Mouse (Mus musculus) gastrocnemius, postnatal 36 days (tissue): ENCODE data around the gene Shank2. TPM values are rescaled to one million over a fixed set of nuclear protein-coding genes. Genes with fewer than 3 reads are reported as not detected.

ENCODE experiments used
- DNase-seq, 2 experiments: peaks; one replicate each; pipeline ENCODE4 v3.0.0; 2022
- intact Hi-C: fragments of 180-260 bp; cut with DNase I; formaldehyde crosslinking; loops from one replicate; pipeline ENCODE4 v1.15.1; 2025
- long read RNA-seq, 2 experiments: library from polyadenylated mRNA; stranded (forward); transcript quantifications; one replicate each; pipeline ENCODE4 v2.0.0; 2021
- total RNA-seq, 2 experiments: library from RNA; stranded (reverse); gene quantifications; 2 replicates each; pipeline ENCODE4 v1.2.3; 2021

Shank2 gene
- total RNA-seq: under 1 TPM; 0.05 to 0.18 TPM
- long read RNA-seq, experiment 1: 0 reads
- long read RNA-seq, experiment 2: 0 reads

DNA sequence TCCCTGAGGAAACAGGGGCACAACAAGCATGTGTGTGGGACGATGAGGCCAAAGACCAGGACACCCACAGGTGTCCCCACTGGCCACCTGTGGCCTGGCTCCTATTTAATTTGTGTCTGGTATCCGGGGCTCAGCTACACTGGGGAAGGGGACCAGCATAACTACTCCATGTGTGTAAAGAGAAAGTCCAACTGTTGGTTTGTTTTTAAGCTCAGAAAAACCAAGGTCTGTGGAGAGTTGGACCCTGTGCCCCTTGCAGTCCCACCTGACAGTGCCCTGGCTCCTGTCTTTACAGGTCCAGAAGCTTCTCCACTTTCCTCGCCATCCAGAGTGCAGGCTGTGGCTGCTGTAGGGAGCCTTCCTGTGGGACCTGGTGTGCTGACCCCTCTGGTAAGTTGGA, at the start of gene Shank2:
Shank2 (plus strand) TSS at position 301 of the 400 bp plus-strand sequence.
- intact Hi-C loops: no loop called here
- DNase-seq: no peak

DNA sequence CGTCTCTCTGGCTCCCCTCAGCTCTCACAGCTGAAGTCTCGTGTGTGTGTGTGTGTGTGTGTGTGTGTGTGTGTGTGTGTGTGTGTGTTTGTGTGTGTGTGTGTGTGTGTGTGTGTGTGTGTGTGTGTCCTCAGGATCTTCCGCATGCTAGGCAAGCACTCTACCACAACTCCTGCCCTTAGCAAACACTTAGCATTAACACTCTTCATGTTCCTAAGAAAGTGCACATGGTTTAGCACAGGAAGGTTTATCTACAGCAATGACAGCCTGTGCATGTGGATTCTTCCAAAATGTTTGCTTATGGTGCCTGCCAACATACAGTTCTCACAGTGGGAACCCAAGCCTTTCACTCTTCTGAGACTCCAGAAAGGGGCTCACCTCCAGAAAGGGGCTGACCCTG, 49.6 kb upstream of the Shank2 start:
- no peak for DNase-seq
- intact Hi-C loops: no loop called here

DNA sequence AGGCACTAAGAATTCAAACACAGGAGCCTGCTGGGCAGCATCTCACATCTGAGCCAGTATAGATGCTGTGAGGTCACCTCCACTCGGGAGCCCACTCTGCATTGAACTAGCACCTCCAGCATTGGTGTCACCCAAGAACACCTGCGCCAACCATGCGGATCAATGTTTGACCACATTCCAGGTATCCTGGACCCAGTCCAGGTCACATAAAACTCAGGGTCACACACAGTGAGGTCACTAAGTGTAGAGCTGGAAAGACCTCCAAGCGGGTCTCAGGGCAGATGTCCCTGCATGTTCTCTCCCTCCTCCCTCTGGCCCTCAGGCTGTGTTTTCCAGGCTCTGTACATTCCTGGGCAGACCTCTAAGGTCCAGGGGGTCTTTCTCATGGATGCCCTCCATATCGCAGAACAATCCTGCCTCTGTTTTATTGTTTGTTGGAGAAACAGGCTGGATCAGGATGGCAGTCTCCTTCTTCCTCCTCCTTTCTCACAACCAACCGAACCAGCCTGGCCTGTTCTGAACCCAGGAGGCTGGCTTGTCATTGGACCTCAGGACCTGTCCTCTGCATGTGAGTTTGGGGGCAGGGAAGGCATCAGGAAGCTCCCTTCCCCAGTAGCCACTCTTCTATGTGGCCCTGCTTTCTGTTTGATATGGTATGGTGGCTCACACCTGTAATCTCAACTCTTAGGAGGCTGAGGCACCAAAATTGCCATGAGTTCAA, 45.0 kb upstream of the Shank2 start:
- intact Hi-C loops: no loop called here
- DNase-seq: no peak

DNA sequence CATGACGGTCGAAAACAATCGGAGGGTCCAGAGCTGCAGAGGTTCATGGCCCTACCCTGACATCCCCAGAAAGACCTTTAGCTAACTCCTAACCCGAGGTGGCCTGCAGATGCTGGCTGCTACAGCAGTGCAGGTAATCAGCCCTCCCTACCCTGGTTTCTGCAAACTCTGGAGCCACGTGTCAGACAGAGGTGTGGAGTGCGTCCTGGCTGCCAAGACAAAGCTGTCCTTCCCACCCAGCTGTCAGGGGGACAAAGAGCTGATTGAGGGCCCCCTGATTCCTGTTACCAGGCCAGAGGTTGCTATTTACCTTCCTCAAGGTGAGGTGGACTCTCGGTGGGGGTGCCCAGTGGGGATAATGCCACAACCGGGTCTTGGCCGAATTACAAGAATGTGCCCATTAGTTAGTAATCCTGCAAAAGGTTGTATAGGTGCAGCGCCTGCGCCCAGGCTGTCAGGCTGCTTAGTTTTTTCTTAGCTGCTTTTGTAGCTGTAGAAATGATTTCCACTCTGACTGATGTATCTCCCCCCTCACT, 43.6 kb upstream of the Shank2 start:
- DNase-seq: no peak
- intact Hi-C loops: no loop called here

DNA sequence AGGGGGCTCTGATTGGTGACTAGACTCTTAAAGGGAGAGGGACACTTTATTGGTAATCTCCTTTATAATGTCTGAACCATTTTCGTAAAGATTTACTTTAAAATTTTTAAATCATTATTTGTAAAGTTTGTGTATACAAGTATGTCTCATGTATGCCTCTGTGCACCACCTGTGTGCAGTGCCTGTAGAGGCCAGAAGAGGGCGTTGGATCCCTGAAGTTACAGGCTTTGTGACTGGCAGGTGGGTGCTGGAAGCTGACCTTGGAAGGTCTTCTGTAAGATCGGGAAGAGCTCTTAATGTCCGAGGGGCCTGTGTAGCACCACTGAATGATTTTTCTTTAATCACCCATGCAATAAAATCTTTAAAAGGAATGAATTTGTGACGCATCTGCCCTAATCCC, 37.9 kb upstream of the Shank2 start:
- intact Hi-C loops: no loop called here
- DNase-seq: no peak

DNA sequence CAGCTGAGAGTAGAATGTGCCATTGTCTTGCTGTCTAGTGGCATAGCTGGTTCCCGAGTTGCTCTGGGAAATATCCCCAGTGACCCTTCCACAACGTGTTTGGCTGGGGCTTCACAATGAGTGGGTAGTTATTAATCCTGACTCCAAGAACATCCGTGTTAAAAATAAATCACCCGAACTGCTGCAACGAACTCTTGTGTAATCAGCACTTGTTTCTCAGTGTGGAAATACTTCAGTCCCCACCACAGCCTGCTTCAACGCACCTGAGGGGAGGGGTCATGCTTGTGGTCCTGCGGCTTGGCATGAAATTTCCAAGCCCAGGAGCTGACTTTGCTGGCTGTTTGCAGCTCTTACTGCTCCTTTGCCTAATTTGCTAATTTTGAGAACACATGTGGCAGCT, 35.1 kb upstream of the Shank2 start:
- DNase-seq: no peak
- intact Hi-C loops: no loop called here

DNA sequence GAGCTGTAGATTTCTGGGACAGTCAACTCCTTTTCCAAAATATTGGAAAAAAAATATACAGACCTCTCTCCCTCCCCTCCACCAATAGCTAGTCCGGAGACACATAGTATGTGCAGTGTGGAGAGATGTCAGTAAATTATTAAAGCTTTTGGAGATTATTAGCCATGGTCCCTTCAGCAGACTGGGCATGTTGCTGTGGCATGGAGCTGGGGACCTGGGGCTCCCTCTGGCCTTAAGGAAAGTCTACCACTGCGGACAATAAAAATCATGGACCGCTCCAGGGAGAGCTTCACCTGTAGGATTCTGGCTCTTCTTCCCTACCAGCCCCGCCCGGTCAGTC, 24.3 kb upstream of the Shank2 start:
- intact Hi-C loops: no loop called here
- DNase-seq: no peak

DNA sequence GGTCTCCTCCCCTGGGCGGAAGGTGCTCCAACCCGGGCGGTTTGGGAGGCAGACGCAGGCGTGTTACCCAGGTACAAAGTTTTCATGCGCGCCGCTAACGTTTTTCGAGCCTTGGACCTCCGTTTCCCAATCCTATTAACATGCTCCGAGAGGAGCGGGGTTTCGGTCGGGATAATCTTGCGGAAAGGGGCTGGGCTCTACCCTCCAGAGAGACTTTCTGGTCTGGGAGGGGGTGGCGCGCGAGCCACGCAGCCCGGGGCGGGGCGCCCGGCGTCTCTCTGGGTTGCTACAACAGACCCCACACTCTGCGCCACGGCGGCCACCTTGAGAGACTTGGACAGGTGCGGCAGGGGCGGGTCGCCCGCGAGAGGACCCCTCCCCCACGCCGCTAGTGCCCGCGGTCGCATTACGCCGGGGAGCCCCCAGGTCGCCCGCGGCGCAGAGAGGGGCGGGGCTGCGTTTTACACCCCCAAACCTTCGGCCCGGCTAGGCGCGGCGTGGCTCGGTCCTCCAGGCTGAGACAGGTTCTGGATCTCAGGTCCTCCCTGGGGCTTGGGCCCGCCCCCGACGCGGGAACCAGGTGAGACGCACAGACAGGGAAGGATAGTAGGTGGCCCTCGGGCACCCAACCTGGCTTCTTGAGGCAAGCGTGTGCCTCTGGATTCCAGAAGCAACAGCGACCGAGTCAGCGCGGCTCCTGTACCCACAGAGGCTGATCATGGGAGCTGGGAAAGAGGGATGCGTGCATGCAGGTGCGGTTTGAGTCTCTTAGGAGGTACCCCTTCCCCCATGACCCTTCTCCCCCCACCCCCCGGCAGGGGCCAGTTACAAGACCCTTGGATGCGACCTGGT, 23.7 kb upstream of the Shank2 start:
- DNase-seq: no peak
- intact Hi-C loops: no loop called here

DNA sequence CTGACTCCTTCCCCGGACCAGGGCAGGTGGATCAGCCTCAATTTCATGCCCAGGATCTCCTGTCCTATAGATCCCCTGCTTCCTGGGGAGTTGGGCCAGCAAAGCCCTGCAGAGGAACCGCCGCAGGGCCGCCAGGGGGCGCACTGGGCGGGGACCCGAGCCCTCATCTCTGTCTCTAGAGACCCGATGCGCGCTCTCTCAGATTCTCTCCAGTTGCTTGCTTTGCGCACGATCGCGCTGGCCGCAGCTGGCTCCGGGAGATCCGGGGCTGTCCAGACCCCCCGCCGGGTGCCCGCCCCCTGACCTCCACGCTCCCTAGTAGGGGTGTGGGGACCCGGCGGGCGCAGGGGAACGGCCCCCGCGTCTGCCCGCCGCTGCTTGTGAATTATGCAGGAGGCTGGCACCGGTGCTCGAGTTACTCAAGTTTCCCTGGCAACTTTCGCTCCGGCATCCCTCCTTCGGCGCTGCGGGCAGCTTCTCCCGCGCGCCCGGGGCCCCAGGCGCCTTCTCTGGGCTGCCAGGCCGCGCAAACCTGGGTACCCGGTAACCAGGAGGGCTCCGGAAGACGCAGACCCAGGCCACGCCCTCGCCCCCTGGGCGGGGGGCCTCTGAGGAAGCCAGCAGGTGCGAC, 22.9 kb upstream of the Shank2 start:
- intact Hi-C loops: no loop called here

DNA sequence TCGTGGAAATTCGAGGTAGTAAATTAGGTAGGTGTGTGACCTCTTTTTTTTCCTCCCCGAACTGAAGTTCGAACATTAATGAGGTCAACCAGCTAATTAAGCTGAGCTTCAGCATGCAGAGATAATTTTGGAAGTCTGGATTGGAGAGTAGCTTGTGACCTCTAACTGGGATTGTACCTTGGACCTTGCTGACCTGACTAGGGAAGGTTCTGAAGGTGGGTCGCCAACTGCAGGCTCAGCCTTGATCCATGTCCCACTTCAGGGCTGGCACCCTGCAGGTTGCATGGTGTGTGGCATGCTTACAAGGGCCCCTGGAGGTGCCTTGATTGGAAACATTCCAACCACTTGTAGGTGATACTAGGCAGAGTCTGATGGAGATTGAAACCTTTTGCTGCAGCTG, 21.7 kb upstream of the Shank2 start:
- intact Hi-C loops: no loop called here
- DNase-seq: no peak

More for the DNA sequence above, 22.9 kb upstream of the Shank2 start:
- peak; percentile 11 to 25 for DNase-seq

DNA sequence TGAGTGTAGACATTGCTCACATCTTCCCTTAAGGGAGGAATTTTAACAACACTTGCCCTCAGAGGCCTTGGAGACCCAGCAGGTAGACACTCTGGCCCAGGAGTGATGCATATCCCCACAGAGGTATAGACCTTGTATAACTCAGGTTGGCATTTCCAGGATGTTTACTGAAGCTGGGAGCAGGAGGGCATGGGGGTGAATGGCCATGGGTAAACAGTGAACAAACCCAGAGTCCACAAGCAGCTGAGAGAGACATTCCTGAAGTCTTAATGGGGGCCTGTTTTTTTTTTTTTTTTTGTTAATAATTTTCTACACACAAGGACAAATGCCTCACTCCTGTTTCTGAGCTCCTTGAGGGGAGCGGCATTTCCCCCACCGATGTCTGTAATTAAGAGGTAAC, 15.4 kb upstream of the Shank2 start:
- intact Hi-C loops: no loop called here
- DNase-seq: no peak

DNA sequence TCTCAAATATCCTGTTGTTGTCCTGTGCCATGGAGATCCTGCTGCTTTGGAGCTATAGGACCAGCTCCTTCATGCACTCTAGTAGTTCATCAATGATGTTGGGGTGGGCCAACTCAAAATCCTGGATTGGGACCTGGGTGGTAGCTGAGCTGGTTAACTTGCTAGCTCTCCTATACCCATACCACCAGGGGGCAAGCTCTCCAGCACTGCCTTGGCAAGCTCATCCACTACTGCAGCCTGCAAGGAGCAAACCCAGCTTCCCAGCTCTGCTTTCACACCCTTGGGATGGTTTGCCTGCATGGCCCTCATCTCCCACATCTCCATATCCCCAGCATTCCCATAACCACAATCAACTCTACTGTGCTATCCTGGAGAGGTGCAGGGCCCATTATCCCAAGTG, 10.6 kb upstream of the Shank2 start:
- no peak for DNase-seq
- intact Hi-C loops: no loop called here

DNA sequence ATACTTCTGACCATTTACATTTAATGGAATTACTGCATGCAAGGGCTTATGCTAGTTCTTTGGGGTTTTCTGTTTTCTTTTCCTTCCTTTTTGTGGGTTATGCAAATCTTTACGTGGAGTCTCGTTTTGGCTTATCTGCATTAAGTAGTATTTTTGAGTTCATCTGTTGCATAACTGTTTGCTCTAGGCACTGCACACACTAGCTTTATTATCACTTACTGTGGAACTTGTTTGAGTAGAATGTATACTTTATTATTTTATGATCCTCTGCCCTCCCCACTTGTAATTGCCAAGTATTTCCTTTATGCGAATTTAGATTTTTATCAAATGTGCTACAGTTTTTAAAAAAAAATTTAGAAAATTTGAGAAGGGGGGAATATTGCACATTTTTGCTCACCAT, 2.7 kb upstream of the Shank2 start:
- intact Hi-C loops: no loop called here
- no peak for DNase-seq

DNA sequence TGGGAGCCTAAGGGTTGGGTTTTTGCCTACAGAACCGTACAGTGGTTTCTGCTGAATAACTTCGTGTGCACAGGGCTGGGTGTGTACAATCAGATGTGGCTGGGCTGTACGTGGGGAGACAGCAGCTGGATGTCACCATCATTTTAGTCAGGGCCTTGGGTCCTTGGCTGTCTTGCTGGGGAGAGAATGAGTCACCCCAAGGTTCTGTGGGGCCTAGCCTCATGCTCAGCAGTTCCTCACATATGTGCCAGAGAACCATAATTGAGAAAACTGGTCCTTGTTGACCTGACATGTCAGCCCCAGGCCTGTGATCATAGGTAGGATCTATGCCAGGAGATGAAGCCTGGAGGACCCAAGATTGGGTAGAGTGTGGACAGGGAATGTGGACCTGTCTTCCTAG, 1.7 kb downstream of the Shank2 start:
- intact Hi-C loops: no loop called here
- DNase-seq: no peak

DNA sequence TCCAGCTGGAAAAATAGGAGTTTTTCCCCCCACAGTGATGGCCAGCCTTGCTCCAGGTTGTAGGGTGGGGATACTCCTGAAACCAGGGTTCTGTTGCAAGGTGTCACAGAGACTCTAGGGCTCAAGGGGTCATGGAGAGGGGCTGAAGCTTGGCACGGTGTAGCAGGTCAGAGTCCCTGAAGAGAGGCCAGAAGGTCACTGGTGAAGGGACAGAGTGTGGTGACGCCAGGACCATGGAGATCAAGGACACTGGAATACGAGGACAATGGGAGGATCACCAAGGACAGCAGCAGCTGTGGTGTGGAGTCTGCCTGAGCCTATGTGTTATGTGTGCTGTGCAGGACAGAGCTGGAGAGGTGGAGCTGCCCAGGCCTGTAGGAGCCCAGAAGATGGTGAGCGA, 6.4 kb downstream of the Shank2 start:
- intact Hi-C loops: no loop called here
- no peak for DNase-seq

DNA sequence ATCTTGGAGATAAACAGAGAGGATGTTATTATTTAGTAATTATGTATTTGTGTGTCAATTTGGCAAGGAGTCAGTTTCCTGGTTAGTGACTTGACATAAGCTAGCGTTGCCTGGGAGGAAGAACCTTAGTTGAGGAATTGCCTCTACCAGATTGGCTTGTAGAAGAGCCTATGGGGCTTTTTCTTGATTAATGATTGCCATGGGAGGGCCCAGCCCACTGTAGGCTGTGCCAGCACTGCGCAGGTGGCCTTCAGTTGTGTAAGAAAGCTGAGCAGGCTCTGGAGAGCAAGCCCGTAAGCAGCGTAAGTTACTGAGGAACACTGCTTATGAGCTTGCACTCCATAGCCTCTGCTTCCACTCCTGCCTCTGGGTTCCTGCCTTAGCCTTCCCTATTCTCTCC, 7.3 kb downstream of the Shank2 start:
- DNase-seq: no peak
- intact Hi-C loops: no loop called here

DNA sequence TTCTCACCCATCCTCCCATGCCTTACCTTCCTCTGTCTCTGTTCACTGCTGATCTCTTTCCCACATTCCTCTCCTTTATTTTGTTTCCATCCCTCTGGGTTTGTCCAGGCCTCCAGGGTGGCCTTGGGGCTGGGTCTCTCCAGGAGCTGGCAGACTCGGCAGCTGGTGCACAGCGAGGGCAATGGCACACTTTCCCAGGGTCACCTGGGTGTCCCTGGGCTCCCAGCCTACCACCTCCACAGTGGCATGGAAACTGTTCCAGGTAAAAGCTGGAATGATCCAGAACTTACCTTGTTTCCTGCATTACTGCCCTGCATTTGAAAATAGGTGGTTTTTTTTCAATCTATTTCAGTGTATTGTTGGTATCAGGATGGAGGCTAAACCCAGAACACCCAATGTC, 12.8 kb downstream of the Shank2 start:
- no peak for DNase-seq
- intact Hi-C loops: no loop called here

DNA sequence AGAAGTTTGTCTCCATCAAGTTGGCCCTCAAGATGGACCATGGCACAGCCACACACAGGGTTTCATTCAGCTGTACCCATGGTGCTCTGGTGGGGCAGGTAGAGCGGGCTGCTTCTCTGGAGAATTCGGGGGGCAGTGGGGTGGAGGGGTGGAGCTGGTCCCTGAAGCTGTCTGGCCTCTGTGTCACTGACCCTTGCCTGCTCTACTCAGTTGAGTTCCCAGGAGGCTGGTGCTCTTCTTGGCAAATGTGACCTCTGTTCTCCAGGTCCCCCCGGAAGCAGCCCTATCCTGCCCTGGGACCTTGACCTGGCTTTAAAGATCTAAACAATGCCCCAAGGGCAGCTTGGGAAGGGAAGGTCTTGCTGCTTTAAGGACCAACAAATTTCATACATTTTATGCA, 20.1 kb downstream of the Shank2 start:
- intact Hi-C loops: no loop called here
- DNase-seq: no peak

DNA sequence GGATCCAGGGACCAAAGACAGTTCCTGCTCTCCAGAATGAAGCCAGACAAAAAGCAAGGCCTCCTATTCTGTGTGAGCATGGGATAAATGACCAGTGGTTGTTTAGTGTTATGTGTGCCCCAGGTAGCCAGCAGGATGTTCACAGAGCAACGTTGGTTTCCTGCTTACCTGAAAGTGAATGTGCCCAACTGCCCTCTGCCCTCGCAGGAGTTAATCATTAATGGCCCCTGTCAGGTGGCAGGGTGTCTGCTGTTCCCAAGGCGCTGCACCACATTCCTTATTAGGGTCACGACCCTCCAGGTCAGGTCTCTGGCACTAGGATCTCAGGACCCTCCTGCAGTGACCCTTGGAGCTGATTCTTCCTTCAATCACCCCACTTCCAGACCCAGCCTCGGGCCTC, 21.0 kb downstream of the Shank2 start:
- no peak for DNase-seq
- intact Hi-C loops: no loop called here

DNA sequence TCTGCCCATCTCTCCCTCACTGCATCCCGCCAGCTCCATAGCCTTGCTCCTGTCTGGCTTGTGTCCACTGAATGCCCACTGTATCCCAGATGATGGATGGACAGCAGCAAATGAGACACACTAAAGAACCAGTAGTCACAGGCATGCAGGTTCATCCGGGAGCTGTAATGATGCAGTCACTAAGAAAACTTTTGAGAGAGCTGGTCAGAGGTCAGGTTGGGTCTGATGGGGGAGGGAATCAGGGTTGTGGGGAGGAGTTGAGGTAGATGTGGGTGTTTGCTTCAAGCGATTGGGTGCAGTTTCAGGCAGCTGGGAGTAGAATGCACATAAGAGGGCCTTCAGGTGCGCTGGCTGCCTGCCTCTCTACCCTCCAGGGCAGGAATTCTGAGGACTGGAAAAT, 21.8 kb downstream of the Shank2 start:
- no peak for DNase-seq
- intact Hi-C loops: no loop called here

DNA sequence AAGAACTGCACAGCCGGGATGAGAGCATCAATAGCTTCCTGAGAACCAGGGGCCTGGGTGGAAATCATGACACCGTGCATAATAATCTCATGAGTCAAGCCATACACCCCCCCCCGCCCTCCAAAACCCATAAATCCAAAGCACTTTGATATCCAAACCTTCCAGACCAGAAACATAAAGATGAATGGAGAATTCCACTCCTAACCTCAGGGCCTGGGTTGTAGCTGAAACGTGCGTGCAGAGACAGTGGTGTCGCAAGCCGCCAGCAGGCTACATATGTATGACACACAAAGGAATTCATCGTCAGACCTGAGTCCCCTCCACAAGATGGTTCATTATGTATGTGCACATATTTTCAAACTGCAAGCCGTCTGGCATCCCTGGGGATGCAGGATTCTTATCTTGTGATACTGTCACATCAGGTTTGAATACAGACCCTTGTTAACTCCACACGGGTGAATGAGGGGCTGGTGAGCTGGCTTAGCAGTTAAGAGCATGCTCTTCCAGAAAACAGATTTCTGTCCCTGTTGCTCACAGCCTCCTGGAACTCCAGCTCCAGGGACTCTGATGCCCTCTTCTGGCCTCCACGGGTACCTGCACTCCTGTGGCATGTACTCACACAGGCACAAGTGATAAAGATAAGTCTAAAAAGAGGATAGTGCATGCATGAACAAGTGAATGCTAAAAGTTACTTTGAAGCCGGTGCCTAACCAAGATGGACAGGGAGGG, 24.5 kb downstream of the Shank2 start:
- no peak for DNase-seq

More for the DNA sequence above, 24.5 kb downstream of the Shank2 start:
- intact Hi-C loops: no loop called here
